Mouse (Mus musculus): ENCODE measurements around the gene Zfp513.

The Zfp513 gene

GRCm38 (mm10) chr5:31200327-31200768 lies 1.8 kb downstream of the Zfp513 start:
- DNase-seq (ENCODE audit: low spot score in 2 of 2): no peak

- DNase-seq (ENCODE audit: low spot score in 2 of 2): no peak
These were observed 2.2 kb downstream of the Zfp513 start for GRCm38 (mm10) chr5:31199893-31200292.

- no peak for DNase-seq (ENCODE audit: low spot score in 2 of 2)
These were observed 2.7 kb downstream of the Zfp513 start for GRCm38 (mm10) chr5:31199321-31199892.

DNA sequence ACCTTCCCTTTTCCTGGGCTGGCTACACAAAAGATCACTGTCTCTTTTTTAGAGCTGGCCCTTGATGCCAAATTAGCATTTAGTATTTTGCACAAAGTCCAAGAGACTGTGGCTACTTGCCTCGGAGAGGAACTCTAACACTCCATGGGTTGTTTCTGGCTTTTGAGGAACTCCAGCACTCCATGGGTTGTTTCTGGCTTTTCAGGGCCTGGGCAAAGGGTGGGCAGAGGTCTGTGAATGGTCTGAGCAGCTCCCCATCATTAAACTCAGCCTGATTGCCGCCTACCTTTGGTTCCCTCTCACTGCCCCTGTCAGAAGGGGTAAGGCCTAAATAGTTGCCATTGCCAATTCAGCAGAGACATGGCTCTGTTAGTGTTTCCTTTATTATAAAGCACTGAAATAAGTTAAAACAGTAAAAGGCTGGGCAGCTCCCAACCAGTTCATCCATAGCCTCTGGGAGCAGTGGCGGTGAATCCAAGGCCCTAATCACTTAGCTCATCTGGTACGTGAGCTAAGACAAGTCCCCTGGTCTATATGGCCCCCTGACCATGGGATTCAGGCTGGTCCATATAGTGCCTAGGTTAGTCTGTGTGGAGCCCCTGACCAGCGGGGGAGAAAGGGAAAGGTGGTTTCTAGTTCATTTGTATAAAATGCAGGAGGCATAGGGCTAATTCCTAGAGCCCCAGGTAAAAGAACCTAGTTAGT lies 3.3 kb downstream of the Zfp513 start:
- DNase-seq (ENCODE audit: low spot score in 2 of 2): no peak

DNA sequence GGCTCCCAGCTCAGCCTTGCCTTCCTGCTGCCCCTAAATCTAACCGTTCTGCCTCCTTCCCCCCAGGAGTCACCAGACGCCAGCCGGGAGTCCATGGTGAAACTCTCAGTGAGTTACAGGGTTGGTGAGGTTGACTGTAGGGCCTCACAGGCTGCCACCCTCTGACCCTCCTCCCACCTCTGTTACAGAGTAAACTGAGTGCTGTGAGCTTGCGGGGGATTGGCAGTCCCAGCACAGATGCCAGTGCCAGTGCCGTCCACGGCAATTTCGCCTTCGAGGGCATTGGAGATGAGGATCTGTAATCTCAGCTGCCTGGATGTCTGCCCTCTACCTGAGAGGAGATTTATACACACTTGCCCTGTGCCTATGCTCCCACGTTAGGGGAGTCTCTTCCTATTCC lies 3.9 kb downstream of the Zfp513 start:
- no peak for DNase-seq (ENCODE audit: low spot score in 2 of 2)

GRCm38 (mm10) chr5:31197072-31197471 lies 5.0 kb downstream of the Zfp513 start:
- no peak for DNase-seq (ENCODE audit: low spot score in 2 of 2)

GRCm38 (mm10) chr5:31196207-31196606 lies 5.9 kb downstream of the Zfp513 start:
- DNase-seq (ENCODE audit: low spot score in 2 of 2): no peak

GRCm38 (mm10) chr5:31195671-31196070 lies 6.4 kb downstream of the Zfp513 start:
- DNase-seq (ENCODE audit: low spot score in 2 of 2): no peak

DNA sequence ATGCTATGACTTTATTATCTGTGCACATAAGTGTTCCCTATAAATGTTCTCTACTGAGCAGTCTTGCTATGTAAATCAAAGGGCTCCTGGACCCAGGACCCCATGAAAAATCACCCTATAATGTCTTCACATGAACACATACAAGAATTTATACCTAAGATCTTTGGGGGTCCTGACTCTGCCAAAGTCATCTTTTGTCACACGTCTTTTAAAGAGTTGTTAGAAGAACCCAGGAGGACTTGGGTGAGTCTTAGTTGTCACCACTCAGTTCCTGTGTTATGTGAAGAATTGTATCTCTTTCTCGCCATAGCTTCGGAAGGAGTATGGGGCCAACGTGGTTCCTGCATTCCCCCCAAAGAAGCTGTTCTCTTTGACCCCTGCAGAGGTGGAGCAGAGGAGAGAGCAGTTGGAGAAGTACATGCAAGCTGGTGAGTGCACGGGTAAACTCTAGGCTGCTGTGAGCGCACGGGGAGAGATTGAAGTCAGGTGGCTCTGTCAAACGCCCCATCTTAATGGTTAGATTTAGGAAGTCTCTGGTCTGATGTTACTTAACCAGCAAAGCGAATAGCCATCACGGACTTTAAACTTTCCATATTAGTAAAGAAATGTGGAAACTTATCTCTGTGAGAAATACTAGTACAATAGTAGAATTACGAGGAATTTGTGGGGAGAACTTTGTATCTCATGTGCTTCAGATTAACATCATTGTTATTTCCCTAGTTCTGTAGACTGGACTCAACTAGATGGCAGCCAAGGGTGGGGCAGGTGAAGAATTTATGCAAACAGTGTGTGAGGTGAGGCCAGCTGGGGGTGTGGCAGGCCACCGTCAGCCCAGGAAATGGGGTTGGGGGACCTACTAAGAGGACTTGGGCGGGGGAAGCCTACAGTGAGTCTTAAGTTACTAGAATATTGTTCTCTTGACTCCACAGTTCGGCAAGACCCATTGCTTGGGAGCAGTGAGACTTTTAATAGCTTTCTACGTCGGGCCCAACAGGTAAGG lies 7.3 kb downstream of the Zfp513 start:
- no peak for DNase-seq (ENCODE audit: low spot score in 2 of 2)

DNA sequence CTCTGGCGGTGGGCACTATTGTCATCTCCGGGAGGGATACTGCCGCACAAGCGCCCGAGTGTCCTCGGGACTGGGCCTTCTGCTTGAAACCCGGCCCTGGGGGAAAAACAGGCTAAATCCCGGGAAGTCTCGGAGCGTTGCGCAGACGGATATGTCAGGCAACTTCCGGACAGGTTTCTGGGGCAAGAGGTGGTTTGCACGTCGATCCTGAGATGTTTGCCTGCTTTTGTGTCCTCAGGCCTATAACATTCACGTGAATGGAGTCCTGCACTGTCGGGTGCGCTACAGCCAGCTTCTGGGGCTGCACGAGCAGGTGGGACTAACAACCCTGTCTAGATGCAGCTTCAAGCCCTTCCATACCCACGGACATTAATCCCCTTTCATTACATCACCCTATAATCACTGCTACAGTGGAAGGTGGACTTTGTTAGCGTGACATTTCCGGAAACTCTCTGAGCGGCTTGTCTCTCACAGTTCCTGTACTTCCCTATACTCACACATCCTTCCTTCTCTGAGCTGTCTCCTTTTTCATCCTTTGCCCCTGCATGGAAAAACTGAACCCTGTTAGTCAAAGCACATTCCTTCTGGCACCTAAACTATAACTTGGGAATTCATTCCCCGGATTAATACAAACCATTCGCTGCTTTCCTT lies 8.3 kb downstream of the Zfp513 start:
- DNase-seq (ENCODE audit: low spot score in 2 of 2): no peak

DNA sequence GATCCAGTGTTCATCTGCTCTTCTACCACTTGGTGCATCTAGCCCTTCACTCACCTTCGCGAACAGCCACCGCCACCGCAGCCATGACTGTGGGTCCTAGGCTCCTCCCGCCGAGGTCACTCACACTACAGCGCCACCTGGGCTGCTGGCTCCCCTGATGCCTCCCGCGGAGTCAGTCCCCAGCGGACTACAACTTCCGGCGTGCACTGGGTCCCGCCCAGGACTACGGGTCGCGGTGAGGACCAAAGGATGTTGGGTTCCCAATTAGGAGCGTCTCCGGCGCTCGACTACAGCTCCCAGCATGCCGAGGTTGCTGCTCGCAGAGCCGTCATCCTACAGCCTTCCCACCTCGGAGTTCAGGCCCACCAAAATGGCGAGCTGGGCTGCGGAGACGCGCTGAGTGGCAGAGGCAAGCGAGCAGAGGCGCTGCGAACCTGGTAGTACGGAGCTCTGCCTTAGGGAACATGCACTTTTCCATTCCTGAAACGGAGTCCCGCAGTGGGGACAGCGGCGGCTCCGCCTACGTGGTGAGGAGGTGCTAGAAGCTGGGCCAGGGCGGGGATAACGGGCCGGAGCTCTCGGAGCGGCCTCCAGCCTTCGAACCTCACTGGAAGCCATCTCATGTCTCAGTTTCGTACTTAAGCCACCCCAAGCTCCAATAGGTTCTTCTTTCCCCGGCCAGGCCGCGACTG lies 9.0 kb downstream of the Zfp513 start, which contains the start of the genes Snx17 and Eif2b4:
Snx17 (plus strand) TSS at position 289 of the 692 bp plus-strand sequence.
Eif2b4 (minus strand) TSS at position 492 of the 692 bp plus-strand sequence.
- peak; percentile 99 to 100 for DNase-seq (ENCODE audit: low spot score in 2 of 2)

- no peak for DNase-seq (ENCODE audit: low spot score in 2 of 2)
These were observed 9.8 kb downstream of the Zfp513 start for GRCm38 (mm10) chr5:31192045-31192938.

DNA sequence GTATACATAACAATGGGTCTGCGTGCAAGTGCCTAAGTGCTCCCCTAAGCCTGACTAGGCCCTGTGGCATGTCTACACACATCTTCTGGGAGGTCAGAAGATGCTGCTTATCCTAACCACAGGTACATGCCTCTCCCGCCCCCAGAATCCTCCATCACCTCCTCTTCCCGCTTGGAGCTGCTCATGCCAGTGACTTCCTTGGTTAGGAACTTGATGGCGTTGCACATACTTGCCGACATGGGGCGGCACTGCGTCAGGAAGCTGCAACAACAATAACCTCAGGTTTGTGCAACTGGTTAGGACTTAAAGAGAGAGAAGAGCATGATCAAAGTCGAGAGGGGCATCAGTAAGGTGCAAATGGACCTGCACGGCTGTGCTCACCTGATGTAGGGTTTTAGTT lies 11.9 kb downstream of the Zfp513 start:
- no peak for DNase-seq (ENCODE audit: low spot score in 2 of 2)

DNA sequence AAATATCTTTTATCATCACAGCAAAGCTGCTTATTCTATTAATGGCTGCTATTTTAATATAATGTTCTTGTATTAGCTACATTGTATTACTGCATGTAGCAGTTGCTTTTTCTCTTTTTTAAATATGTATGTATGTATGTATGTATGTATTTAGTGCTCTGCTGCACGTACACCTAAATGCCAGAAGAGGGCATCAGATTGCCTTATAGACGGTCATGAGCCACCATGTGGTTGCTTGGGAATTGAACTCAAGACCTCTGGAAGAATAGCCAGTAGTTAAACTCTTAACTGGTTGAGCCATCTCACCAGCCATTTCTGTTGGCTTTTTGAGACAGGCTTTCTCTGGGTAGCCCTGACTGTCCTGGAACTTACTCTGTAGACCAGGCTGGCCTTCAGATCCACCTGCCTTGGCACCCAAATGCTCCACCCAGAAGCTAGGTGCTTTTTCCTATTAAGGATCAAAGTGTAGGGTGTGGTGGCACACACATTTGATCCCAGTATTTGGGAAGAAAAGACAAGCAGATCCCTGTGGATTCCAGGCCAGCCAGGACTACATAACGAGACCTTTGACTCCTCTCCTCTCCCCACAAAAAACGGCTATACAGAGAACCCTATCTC lies 13.8 kb downstream of the Zfp513 start:
- no peak for DNase-seq (ENCODE audit: low spot score in 2 of 2)

DNA sequence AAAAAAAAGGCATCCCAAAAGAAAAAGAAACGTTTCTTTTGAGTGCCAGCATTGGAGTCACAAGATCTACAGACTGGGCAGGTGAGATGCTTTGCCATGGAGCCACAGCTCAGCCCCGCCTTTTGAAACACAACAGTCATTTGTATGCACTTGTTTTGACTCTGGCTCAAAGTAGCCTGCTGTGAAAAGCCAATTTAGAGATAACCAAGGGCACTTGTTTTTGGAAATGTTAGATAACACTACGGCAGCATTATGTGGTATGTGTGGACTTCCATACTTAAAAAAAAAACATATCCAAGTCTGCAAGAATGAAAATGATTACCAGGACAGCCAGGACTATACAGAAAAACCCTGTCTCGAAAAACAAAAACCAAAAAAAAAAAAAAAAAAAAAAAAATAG lies 18.4 kb downstream of the Zfp513 start:
- no peak for DNase-seq (ENCODE audit: low spot score in 2 of 2)

- no peak for DNase-seq (ENCODE audit: low spot score in 2 of 2)
These were observed 20.8 kb downstream of the Zfp513 start for GRCm38 (mm10) chr5:31181183-31181770.

DNA sequence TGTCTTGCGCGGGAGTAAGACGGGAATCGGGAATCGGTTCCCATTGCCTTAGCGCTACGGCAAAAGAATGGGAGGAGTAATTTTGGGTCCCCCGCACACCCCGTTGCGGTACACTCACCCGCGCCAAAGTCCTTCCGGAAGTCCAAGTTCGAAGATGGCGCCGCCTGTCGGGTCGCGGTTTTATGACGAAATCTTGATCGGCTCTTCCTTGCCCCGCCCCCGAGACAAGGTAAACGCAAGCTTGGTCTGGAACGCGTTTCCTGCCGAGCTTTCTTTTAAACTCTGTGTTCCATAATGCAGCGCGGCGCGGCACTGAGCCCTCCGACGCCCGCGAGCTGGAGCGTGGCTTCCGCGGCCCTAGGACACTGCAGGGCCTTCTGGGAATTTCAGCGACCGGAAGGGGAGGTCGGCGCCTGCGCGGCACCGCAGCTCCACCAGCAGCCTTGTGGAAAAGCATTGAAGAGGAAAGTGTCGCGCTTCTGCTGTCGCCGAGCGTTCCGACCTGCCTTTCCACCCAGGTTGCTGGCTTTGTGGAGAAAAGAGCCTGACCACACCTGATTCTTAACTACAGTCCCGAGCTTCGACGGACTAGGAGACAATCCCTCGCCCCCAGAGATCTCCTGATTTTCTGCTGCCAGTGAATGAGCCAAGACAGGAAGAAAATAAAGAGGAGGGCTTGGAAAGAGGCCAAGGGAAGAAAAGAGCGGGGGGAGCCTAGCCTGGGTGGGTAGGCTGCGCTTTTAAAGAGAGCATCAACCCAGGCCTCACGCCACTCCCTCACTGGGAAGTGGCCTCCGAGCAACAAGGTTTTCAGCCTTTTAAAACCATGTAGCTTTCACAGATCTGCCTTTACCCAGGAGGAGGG lies 22.1 kb downstream of the Zfp513 start, which contains the start of the genes Gm29609 and Gtf3c2:
Gm29609 (minus strand) TSS at position 146 of the 865 bp plus-strand sequence.
Gtf3c2 (minus strand) TSS at position 379 of the 865 bp plus-strand sequence.
- peak; percentile 93 to 95 for DNase-seq (ENCODE audit: low spot score in 2 of 2)

DNA sequence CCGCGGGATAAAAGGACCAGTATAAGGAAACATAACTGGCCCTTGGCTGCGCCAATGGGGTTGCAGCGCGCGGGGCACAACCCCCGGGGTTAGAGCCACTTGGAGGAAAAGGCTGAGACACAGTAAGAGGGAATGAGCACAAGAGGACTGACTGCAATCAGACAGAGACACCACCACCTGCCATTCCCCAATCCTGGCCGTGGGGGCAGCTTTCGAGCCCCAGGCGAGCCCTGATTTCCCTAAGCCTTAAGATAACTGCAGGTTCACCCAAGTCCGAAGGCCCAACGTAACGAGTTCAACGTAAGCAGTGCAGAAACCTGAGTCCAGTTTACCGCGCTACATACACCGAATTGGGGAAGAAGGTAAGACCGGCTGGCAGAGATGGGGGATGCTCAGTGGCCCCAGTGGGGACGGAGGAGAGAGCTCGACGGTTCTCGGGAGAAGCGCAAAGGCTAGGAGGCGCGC lies 22.8 kb downstream of the Zfp513 start:
- DNase-seq (ENCODE audit: low spot score in 2 of 2): no peak

Measured in spleen, postnatal 36 days (tissue).